Mouse (Mus musculus): ENCODE results near the gene Crocc. TPM values are rescaled to one million over a fixed set of nuclear protein-coding genes. Genes with fewer than 3 reads are reported as not detected.

The Crocc gene
- polyA plus RNA-seq, 1 experiment from 2014 or later, result 14.3 TPM

- Histone ChIP-seq H3K4me3 (ENCODE audit: low read depth, low read length) (no peak overlapping the region), H3K4me1 (replicated peaks; ENCODE audit: control insufficient read depth, insufficient read depth, low read length) (peaks cover 18% of the 10 kb centered on the region), H3K36me3 (ENCODE audit: control insufficient read depth, insufficient read depth, low read length) (no peaks in the 10 kb centered on the region; the same call in 1 of the 2 replicates), H3K4me2 (ENCODE audit: low read depth, low read length, severe bottlenecking) (no peak overlapping the region), H3K9me3 (ENCODE audit: control insufficient read depth, low read length) (no peaks in the 10 kb centered on the region), H3K9ac (ENCODE audit: low read length) (no peak overlapping the region), H3K27me3 (ENCODE audit: control insufficient read depth, insufficient read depth, low read length) (no peaks in the 10 kb centered on the region), H3K27ac (ENCODE audit: low read depth, low read length) (no peak overlapping the region)
- DNase-seq (ENCODE audit: low spot score) (peak; percentile 87), ATAC-seq (replicated peaks; ENCODE audit: low FRiP score) (peak; percentile 51)
- WGBS, result 26% methylated on average over 8 of the region's 8 CpGs
These were observed 15.5 kb downstream of the Crocc start for GRCm38 (mm10) chr4:141044816-141045215.

GRCm38 (mm10) chr4:141041117-141041516 is 19.2 kb downstream of the Crocc start:
- ATAC-seq (replicated peaks; ENCODE audit: low FRiP score) (no peak), DNase-seq (ENCODE audit: low spot score) (peak; percentile 60)
- Histone ChIP-seq H3K36me3 (ENCODE audit: control insufficient read depth, insufficient read depth, low read length) (no peaks in the 10 kb centered on the region; the same call in 1 of the 2 replicates), H3K9me3 (ENCODE audit: control insufficient read depth, low read length) (no peaks in the 10 kb centered on the region), H3K4me1 (replicated peaks; ENCODE audit: control insufficient read depth, insufficient read depth, low read length) (peaks cover 2% of the 10 kb centered on the region; the same call in 1 of the 2 replicates), H3K4me3 (ENCODE audit: low read depth, low read length) (no peak overlapping the region), H3K27ac (ENCODE audit: low read depth, low read length) (no peak overlapping the region), H3K27me3 (ENCODE audit: control insufficient read depth, insufficient read depth, low read length) (no peaks in the 10 kb centered on the region), H3K4me2 (ENCODE audit: low read depth, low read length, severe bottlenecking) (no peak overlapping the region), H3K9ac (ENCODE audit: low read length) (no peak overlapping the region)
- WGBS, result 63% methylated on average over 12 of the region's 12 CpGs

GRCm38 (mm10) chr4:141033606-141034549 is 26.5 kb downstream of the Crocc start:
- WGBS, result 89% methylated on average over 27 of the region's 27 CpGs
- H3K4me3 ChIP-seq (ENCODE audit: low read depth, low read length), result no peak overlapping the region
- H3K27me3 ChIP-seq (ENCODE audit: control insufficient read depth, insufficient read depth, low read length), result no peaks in the 10 kb centered on the region
- no peak overlapping the region for H3K4me2 ChIP-seq (ENCODE audit: low read depth, low read length, severe bottlenecking)
- H3K36me3 ChIP-seq (ENCODE audit: control insufficient read depth, insufficient read depth, low read length), result no peaks in the 10 kb centered on the region; the same call in 1 of the 2 replicates
- DNase-seq (ENCODE audit: low spot score), result no peak
- no peak overlapping the region for H3K9ac ChIP-seq (ENCODE audit: low read length)
- no peaks in the 10 kb centered on the region for H3K9me3 ChIP-seq (ENCODE audit: control insufficient read depth, low read length)
- no peaks in the 10 kb centered on the region for H3K4me1 ChIP-seq (replicated peaks; ENCODE audit: control insufficient read depth, insufficient read depth, low read length)
- H3K27ac ChIP-seq (ENCODE audit: low read depth, low read length), result no peak overlapping the region
- no peak for ATAC-seq (replicated peaks; ENCODE audit: low FRiP score)

GRCm38 (mm10) chr4:141031733-141032132 is 28.6 kb downstream of the Crocc start:
- H3K4me3 ChIP-seq (ENCODE audit: low read depth, low read length), result no peak overlapping the region
- H3K36me3 ChIP-seq (ENCODE audit: control insufficient read depth, insufficient read depth, low read length), result no peaks in the 10 kb centered on the region; the same call in 1 of the 2 replicates
- H3K4me2 ChIP-seq (ENCODE audit: low read depth, low read length, severe bottlenecking), result no peak overlapping the region
- H3K9ac ChIP-seq (ENCODE audit: low read length), result no peak overlapping the region
- no peaks in the 10 kb centered on the region for H3K9me3 ChIP-seq (ENCODE audit: control insufficient read depth, low read length)
- 16% methylated on average over 6 of the region's 6 CpGs for WGBS
- H3K27ac ChIP-seq (ENCODE audit: low read depth, low read length), result no peak overlapping the region
- H3K27me3 ChIP-seq (ENCODE audit: control insufficient read depth, insufficient read depth, low read length), result no peaks in the 10 kb centered on the region
- peak; percentile 86 for DNase-seq (ENCODE audit: low spot score)
- ATAC-seq (replicated peaks; ENCODE audit: low FRiP score), result peak; percentile 56; the same call in 1 of the 2 replicates
- H3K4me1 ChIP-seq (replicated peaks; ENCODE audit: control insufficient read depth, insufficient read depth, low read length), result no peaks in the 10 kb centered on the region

DNA sequence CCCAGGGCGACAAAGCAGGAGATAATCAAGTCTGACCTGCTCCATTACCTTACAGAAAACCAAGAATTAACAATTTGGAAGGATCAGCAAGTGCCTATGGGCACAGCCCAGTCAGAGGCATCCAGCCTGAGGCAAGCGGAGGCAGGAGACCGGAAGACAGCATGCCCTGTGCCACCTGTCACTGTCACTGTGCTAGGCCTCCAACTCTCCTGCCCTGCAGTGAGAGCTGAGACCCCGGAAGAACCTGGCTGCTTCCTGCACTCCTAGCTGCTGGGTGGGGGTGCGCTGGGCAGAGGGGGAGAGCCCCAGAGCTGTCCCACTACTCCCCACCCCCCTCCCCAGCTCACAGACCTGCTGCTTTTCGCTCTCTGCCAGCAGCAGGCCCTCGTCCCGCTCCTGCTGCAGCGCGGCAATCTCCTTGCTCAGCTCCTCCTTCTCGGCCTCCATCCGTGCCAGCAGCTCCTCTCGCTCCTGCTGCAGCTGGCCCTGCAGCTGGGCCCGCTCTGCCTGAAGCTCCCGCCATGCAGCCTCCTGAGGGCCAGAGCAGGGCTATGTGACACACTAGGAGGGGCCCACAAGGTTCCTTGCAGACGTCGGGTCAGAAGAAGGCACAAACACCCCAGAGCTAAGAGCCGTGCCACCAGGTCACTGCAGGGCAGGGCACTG is 29.7 kb downstream of the Crocc start:
- Histone ChIP-seq H3K9me3 (ENCODE audit: control insufficient read depth, low read length) (no peaks in the 10 kb centered on the region), H3K9ac (ENCODE audit: low read length) (no peak overlapping the region), H3K36me3 (ENCODE audit: control insufficient read depth, insufficient read depth, low read length) (no peaks in the 10 kb centered on the region; the same call in 1 of the 2 replicates), H3K27me3 (ENCODE audit: control insufficient read depth, insufficient read depth, low read length) (no peaks in the 10 kb centered on the region), H3K27ac (ENCODE audit: low read depth, low read length) (no peak overlapping the region), H3K4me3 (ENCODE audit: low read depth, low read length) (no peak overlapping the region), H3K4me2 (ENCODE audit: low read depth, low read length, severe bottlenecking) (no peak overlapping the region), H3K4me1 (replicated peaks; ENCODE audit: control insufficient read depth, insufficient read depth, low read length) (no peaks in the 10 kb centered on the region)
- DNase-seq (ENCODE audit: low spot score) (no peak), ATAC-seq (replicated peaks; ENCODE audit: low FRiP score) (no peak)
- WGBS, result 90% methylated on average over 17 of the region's 18 CpGs

- no peak overlapping the region for H3K4me3 ChIP-seq (ENCODE audit: low read depth, low read length)
- H3K4me1 ChIP-seq (replicated peaks; ENCODE audit: control insufficient read depth, insufficient read depth, low read length), result peaks cover 18% of the 10 kb centered on the region
- WGBS, result 83% methylated on average over 27 of the region's 27 CpGs
- H3K27ac ChIP-seq (ENCODE audit: low read depth, low read length), result no peak overlapping the region
- no peaks in the 10 kb centered on the region for H3K9me3 ChIP-seq (ENCODE audit: control insufficient read depth, low read length)
- H3K4me2 ChIP-seq (ENCODE audit: low read depth, low read length, severe bottlenecking), result no peak overlapping the region
- no peak overlapping the region for H3K9ac ChIP-seq (ENCODE audit: low read length)
- DNase-seq (ENCODE audit: low spot score), result no peak
- no peaks in the 10 kb centered on the region; the same call in 1 of the 2 replicates for H3K36me3 ChIP-seq (ENCODE audit: control insufficient read depth, insufficient read depth, low read length)
- no peak for ATAC-seq (replicated peaks; ENCODE audit: low FRiP score)
- H3K27me3 ChIP-seq (ENCODE audit: control insufficient read depth, insufficient read depth, low read length), result no peaks in the 10 kb centered on the region
These were observed 35.4 kb downstream of the Crocc start for GRCm38 (mm10) chr4:141024992-141025391.

DNA sequence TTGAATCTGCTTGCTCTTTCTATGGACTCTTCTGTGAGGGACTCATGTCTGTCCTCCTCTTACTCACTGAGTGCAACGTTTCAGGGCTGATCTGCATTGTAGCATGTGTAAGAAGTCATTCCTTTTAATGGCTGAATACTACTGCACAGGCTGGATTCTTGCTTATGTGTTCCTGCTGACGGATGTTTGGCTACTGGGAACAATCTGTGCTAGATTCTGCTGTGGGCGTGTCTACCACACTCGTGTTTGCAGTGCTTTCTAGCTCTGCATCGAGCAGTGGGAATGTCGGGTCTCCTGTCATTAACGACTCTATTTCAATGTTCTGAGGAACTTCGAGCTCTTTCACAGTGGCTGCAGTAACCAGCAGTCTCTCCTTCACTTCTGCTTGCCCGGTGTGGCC is 36.3 kb downstream of the Crocc start:
- Histone ChIP-seq H3K9ac (ENCODE audit: low read length) (no peak overlapping the region), H3K4me3 (ENCODE audit: low read depth, low read length) (no peak overlapping the region), H3K4me1 (replicated peaks; ENCODE audit: control insufficient read depth, insufficient read depth, low read length) (peaks cover 18% of the 10 kb centered on the region), H3K27ac (ENCODE audit: low read depth, low read length) (no peak overlapping the region), H3K27me3 (ENCODE audit: control insufficient read depth, insufficient read depth, low read length) (no peaks in the 10 kb centered on the region), H3K36me3 (ENCODE audit: control insufficient read depth, insufficient read depth, low read length) (no peaks in the 10 kb centered on the region; the same call in 1 of the 2 replicates), H3K9me3 (ENCODE audit: control insufficient read depth, low read length) (no peaks in the 10 kb centered on the region), H3K4me2 (ENCODE audit: low read depth, low read length, severe bottlenecking) (no peak overlapping the region)
- ATAC-seq (replicated peaks; ENCODE audit: low FRiP score), result no peak
- WGBS, result 84% methylated on average over 9 of the region's 9 CpGs
- no peak for DNase-seq (ENCODE audit: low spot score)

DNA sequence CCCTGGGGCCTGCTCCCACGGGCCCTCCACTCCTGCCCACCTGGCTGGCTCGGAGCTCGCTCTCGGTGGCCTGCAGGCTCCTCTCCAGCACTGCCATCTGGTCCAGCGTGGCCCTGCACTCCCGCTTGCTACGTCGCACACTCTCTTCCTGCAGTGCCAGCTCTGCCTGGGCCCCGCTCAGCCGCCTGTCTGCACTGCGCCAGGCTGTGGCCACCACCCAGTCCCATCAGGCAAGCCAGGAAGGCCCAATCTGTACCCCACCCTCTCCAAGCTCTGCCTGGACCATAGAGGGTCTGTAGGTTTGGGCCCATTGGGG is 38.8 kb downstream of the Crocc start:
- Histone ChIP-seq H3K9me3 (ENCODE audit: control insufficient read depth, low read length) (no peaks in the 10 kb centered on the region), H3K27me3 (ENCODE audit: control insufficient read depth, insufficient read depth, low read length) (no peaks in the 10 kb centered on the region), H3K36me3 (ENCODE audit: control insufficient read depth, insufficient read depth, low read length) (no peaks in the 10 kb centered on the region; the same call in 1 of the 2 replicates), H3K4me3 (ENCODE audit: low read depth, low read length) (no peak overlapping the region), H3K4me1 (replicated peaks; ENCODE audit: control insufficient read depth, insufficient read depth, low read length) (peaks cover 18% of the 10 kb centered on the region), H3K27ac (ENCODE audit: low read depth, low read length) (peak overlapping the region; percentile 90), H3K9ac (ENCODE audit: low read length) (peak overlapping the region; percentile 9; the same call in 1 of the 2 replicates), H3K4me2 (ENCODE audit: low read depth, low read length, severe bottlenecking) (no peak overlapping the region)
- WGBS, result 77% methylated on average over 11 of the region's 11 CpGs
- DNase-seq (ENCODE audit: low spot score) (peak; percentile 62), ATAC-seq (replicated peaks; ENCODE audit: low FRiP score) (peak; percentile 13; the same call in 1 of the 2 replicates)
